Mouse (Mus musculus): Measurements from ENCODE around the gene Tbcc. TPM values are rescaled to one million over a fixed set of nuclear protein-coding genes. Genes with fewer than 3 reads are reported as not detected.

Tbcc gene
- polyA plus RNA-seq, 1 experiment from 2014 or later, result 48.2 TPM

DNA sequence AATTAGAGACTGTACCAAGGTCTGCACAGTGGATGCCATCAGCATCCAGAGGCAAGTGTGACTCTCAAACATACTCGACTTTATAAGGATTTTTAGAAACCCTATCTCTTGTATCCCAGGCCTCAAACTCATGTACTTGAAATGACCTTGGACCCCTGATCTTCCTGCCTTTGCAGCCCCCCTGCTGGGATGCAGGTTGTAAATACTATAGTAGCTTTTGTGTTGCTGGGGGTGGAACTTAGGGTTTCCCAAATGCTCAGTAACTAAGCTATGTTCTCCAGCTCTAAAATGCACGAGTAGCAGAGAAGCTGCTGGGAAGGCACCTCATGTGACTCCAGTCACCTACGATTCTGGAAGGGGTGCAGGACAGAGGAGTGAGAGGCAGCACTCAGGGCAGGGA is 36.5 kb downstream of the Tbcc start:
- H3K4me1 ChIP-seq (replicated peaks), result no peaks in the 10 kb centered on the region
- no peak overlapping the region for H3K27ac ChIP-seq
- H3K36me3 ChIP-seq, result peaks cover 13% of the 10 kb centered on the region
- no peak overlapping the region for H3K9ac ChIP-seq
- no peaks in the 10 kb centered on the region for H3K27me3 ChIP-seq (replicated peaks)
- 67% methylated on average over 3 of the region's 3 CpGs for WGBS
- H3K4me2 ChIP-seq (replicated peaks), result no peak overlapping the region
- ATAC-seq, result no peak
- no peaks in the 10 kb centered on the region for H3K9me3 ChIP-seq
- H3K4me3 ChIP-seq (replicated peaks), result no peak overlapping the region

DNA sequence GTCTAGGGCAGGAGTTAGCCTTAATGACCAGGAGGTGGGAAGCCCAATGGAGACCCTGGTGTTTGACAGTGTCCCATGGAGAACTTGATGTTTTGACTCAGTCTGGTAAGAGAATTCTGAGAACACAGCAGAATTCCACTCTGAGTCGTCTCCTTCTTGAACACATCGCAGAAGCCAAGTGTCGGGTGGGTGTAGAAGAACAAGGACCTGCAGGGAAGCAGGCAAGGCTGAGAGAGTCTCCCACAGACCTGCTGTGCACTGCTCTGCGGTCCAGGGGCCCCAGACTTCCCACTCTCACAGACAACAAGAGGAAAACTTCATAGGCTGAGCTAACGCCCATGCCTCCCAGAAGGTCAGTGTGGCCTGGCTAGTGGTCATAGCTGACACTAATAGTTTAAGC is 37.3 kb downstream of the Tbcc start:
- ATAC-seq, result no peak
- 92% methylated on average over 5 of the region's 5 CpGs for WGBS
- Histone ChIP-seq H3K36me3 (peaks cover 21% of the 10 kb centered on the region), H3K4me1 (replicated peaks) (no peaks in the 10 kb centered on the region), H3K27me3 (replicated peaks) (no peaks in the 10 kb centered on the region), H3K27ac (no peak overlapping the region), H3K9me3 (no peaks in the 10 kb centered on the region), H3K9ac (no peak overlapping the region), H3K4me3 (replicated peaks) (no peak overlapping the region), H3K4me2 (replicated peaks) (no peak overlapping the region)

- H3K9me3 ChIP-seq, result no peaks in the 10 kb centered on the region
- no peaks in the 10 kb centered on the region for H3K27me3 ChIP-seq (replicated peaks)
- no peaks in the 10 kb centered on the region for H3K4me1 ChIP-seq (replicated peaks)
- H3K36me3 ChIP-seq, result peaks cover 36% of the 10 kb centered on the region
- no peak overlapping the region for H3K27ac ChIP-seq
- no peak overlapping the region for H3K9ac ChIP-seq
- no peak for ATAC-seq
- no peak overlapping the region for H3K4me2 ChIP-seq (replicated peaks)
- no peak overlapping the region for H3K4me3 ChIP-seq (replicated peaks)
- 82% methylated on average over 12 of the region's 12 CpGs for WGBS
These were observed 38.8 kb downstream of the Tbcc start for GRCm38 (mm10) chr17:46929277-46929676.

DNA sequence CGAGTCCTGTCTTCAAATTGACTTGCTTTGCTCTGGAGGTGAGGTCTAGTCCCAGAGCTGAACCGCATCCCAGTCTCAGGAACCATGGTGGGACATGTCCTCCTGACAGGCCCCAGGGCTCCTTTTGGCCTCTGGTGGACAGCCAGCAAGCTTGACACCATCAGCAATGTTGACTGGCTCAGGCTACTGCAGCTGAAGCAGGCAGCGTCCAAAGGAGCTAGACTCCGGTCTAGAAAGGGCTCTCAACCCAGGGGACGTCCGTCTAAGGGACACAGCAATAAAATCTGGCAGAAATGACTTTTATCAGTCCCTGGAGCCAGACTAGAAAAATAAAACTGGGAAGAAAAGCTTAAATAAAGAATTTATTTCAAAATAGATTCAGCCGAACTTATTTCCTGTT is 39.4 kb downstream of the Tbcc start:
- no peaks in the 10 kb centered on the region for H3K27me3 ChIP-seq (replicated peaks)
- no peak overlapping the region for H3K9ac ChIP-seq
- H3K4me2 ChIP-seq (replicated peaks), result no peak overlapping the region
- no peaks in the 10 kb centered on the region for H3K4me1 ChIP-seq (replicated peaks)
- no peak for ATAC-seq
- no peak overlapping the region for H3K4me3 ChIP-seq (replicated peaks)
- peaks cover 38% of the 10 kb centered on the region for H3K36me3 ChIP-seq
- 87% methylated on average over 7 of the region's 7 CpGs for WGBS
- no peaks in the 10 kb centered on the region for H3K9me3 ChIP-seq
- no peak overlapping the region for H3K27ac ChIP-seq

DNA sequence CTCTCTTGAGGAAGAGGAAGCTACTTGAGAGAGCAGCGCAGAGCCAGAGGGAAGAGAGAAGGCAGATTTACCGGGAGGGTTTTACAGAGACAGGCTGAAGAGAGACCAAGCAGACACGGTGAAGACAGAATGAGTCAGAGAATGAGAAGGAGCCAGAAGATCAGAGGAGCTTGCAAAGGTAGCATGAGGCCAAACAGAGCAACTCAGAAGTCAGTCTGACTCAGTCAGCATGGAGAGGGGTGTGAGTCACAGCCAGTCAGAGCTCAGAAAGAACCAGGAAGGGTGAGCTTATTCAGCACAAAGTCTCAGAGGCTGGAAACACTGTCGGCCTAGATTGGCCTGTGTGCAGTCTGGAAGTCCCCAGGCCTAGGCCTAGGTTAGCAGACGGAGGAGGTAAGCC is 42.5 kb downstream of the Tbcc start:
- Histone ChIP-seq H3K9ac (no peak overlapping the region), H3K27ac (no peak overlapping the region), H3K4me3 (replicated peaks) (no peak overlapping the region), H3K4me1 (replicated peaks) (no peaks in the 10 kb centered on the region), H3K9me3 (no peaks in the 10 kb centered on the region), H3K27me3 (replicated peaks) (no peaks in the 10 kb centered on the region), H3K4me2 (replicated peaks) (no peak overlapping the region), H3K36me3 (peaks cover 56% of the 10 kb centered on the region)
- ATAC-seq, result no peak
- WGBS, result 94% methylated on average over 5 of the region's 5 CpGs

GRCm38 (mm10) chr17:46933557-46934348 is 43.3 kb downstream of the Tbcc start:
- H3K4me2 ChIP-seq (replicated peaks), result no peak overlapping the region
- H3K9ac ChIP-seq, result no peak overlapping the region
- WGBS, result 85% methylated on average over 19 of the region's 19 CpGs
- peaks cover 58% of the 10 kb centered on the region for H3K36me3 ChIP-seq
- H3K27ac ChIP-seq, result no peak overlapping the region
- H3K4me1 ChIP-seq (replicated peaks), result no peaks in the 10 kb centered on the region
- no peaks in the 10 kb centered on the region for H3K27me3 ChIP-seq (replicated peaks)
- no peaks in the 10 kb centered on the region for H3K9me3 ChIP-seq
- ATAC-seq, result no peak
- no peak overlapping the region for H3K4me3 ChIP-seq (replicated peaks)

- WGBS, result 90% methylated on average over 8 of the region's 8 CpGs
These were observed 50.0 kb downstream of the Tbcc start for GRCm38 (mm10) chr17:46940461-46940860.

More at GRCm38 (mm10) chr17:46940461-46940860, 50.0 kb downstream of the Tbcc start:
- Histone ChIP-seq H3K27me3 (replicated peaks) (no peaks in the 10 kb centered on the region), H3K9ac (no peak overlapping the region), H3K27ac (no peak overlapping the region), H3K9me3 (no peaks in the 10 kb centered on the region), H3K4me2 (replicated peaks) (no peak overlapping the region), H3K36me3 (peaks cover 51% of the 10 kb centered on the region), H3K4me1 (replicated peaks) (no peaks in the 10 kb centered on the region), H3K4me3 (replicated peaks) (no peak overlapping the region)
- ATAC-seq, result no peak

Other genes starting within 250 kb of the Tbcc start
- 64.6 and 73.2 TPM in 2 replicates for gene Klc4, start 244.7 kb upstream of the Tbcc start, polyA plus RNA-seq (2015; fragmentation: Nextera tagmentation; extraction: Ambion mirVana)
- 148 and 156 TPM in 2 replicates for gene Mrpl2, start 244.5 kb upstream of the Tbcc start, polyA plus RNA-seq (2015; fragmentation: Nextera tagmentation; extraction: Ambion mirVana)
- 41.1 and 45.7 TPM in 2 replicates for gene Cul7, start 240.3 kb upstream of the Tbcc start, polyA plus RNA-seq (2015; fragmentation: Nextera tagmentation; extraction: Ambion mirVana)
- 56.4 and 58.4 TPM in 2 replicates for gene Rrp36, start 216.3 kb upstream of the Tbcc start, polyA plus RNA-seq (2015; fragmentation: Nextera tagmentation; extraction: Ambion mirVana)
- 133 and 151 TPM in 2 replicates for gene Mea1, start 211.9 kb upstream of the Tbcc start, polyA plus RNA-seq (2015; fragmentation: Nextera tagmentation; extraction: Ambion mirVana)
- gene Klhdc3, start 209.8 kb upstream of the Tbcc start, polyA plus RNA-seq (2015; fragmentation: Nextera tagmentation; extraction: Ambion mirVana), result 104 and 107 TPM in 2 replicates
- gene Ppp2r5d, start 185.6 kb upstream of the Tbcc start, polyA plus RNA-seq (2015; fragmentation: Nextera tagmentation; extraction: Ambion mirVana), result 71.8 and 79.9 TPM in 2 replicates
- 22.6 and 24.8 TPM in 2 replicates for gene Pex6, start 179.2 kb upstream of the Tbcc start, polyA plus RNA-seq (2015; fragmentation: Nextera tagmentation; extraction: Ambion mirVana)
- gene Gnmt, start 161.5 kb upstream of the Tbcc start, polyA plus RNA-seq (2015; fragmentation: Nextera tagmentation; extraction: Ambion mirVana), result 3.2 and 9.0 TPM in 2 replicates
- gene Cnpy3, start 138.5 kb upstream of the Tbcc start, polyA plus RNA-seq (2015; fragmentation: Nextera tagmentation; extraction: Ambion mirVana), result 73.9 and 74.9 TPM in 2 replicates
- 0.40 and 0.56 TPM in 2 replicates for gene Ptcra, start 127.0 kb upstream of the Tbcc start, polyA plus RNA-seq (2015; fragmentation: Nextera tagmentation; extraction: Ambion mirVana)
- gene 2310039H08Rik, start 118.0 kb upstream of the Tbcc start, polyA plus RNA-seq (2015; fragmentation: Nextera tagmentation; extraction: Ambion mirVana), result 81.1 and 96.9 TPM in 2 replicates
- 149 and 167 TPM in 2 replicates for gene Rpl7l1, start 108.0 kb upstream of the Tbcc start, polyA plus RNA-seq (2015; fragmentation: Nextera tagmentation; extraction: Ambion mirVana)
- gene Bicral, start 32.2 kb upstream of the Tbcc start, polyA plus RNA-seq (2015; fragmentation: Nextera tagmentation; extraction: Ambion mirVana), result 3.5 and 4.6 TPM in 2 replicates
- gene Prph2, start 19.8 kb downstream of the Tbcc start, polyA plus RNA-seq (2015; fragmentation: Nextera tagmentation; extraction: Ambion mirVana), result not detected in 2 replicates
- gene Ubr2, start 119.9 kb downstream of the Tbcc start, polyA plus RNA-seq (2015; fragmentation: Nextera tagmentation; extraction: Ambion mirVana), result 14.1 and 15.0 TPM in 2 replicates